Mouse (Mus musculus) myocyte (in vitro differentiated cells): ENCODE measurements at regions not wholly inside any gene's neighbourhood (a gene's known extent, or its start where the extent isn't known, plus 50 kb on each side); places are given as distances from the start of the nearest gene placed in this dataset.

ENCODE experiments used
- H3K27me3 ChIP-seq: one replicate; pipeline ENCODE4 v1.6.1; 2011; ENCODE audit not compliant: control insufficient read depth, insufficient read depth, insufficient read length
- H3K36me3 ChIP-seq: one replicate; pipeline ENCODE4 v1.6.1; 2011; ENCODE audit not compliant: control insufficient read depth, insufficient read depth
- H3K4me2 ChIP-seq: one replicate; pipeline ENCODE4 v1.6.1; 2011; ENCODE audit warnings: low read depth, control low read depth
- H3K4me3 ChIP-seq: one replicate; pipeline ENCODE4 v1.5.1; 2011; ENCODE audit warnings: mild to moderate bottlenecking, control low read depth, moderate library complexity
- H3K79me2 ChIP-seq: one replicate; pipeline ENCODE4 v1.6.1; 2011; ENCODE audit not compliant: control insufficient read depth, insufficient read depth
- H3ac ChIP-seq: one replicate; pipeline ENCODE4 v1.6.1; 2011; ENCODE audit not compliant: control insufficient read depth, insufficient read length
- CEBPB ChIP-seq: IDR thresholded peaks from 2 replicates; pipeline ENCODE4 v1.6.1; 2011; ENCODE audit warnings: mild to moderate bottlenecking, moderate library complexity; ENCODE audit not compliant: poor library complexity, insufficient read depth, severe bottlenecking
- E2F4 ChIP-seq: IDR thresholded peaks from one replicate; pipeline ENCODE4 v1.6.1; 2011; ENCODE audit warnings: mild to moderate bottlenecking, control low read depth, moderate library complexity; ENCODE audit not compliant: insufficient read depth
- MAX ChIP-seq: IDR thresholded peaks from one replicate; pipeline ENCODE4 v1.6.1; 2011; ENCODE audit warnings: low read depth, mild to moderate bottlenecking, control low read depth
- MYOD1 ChIP-seq, 3 experiments: IDR thresholded peaks; one replicate each; pipeline ENCODE4 v1.6.1; 2011; ENCODE audit warnings: control low read depth in 2 of 3, low read depth in 2 of 3, mild to moderate bottlenecking in 2 of 3, moderate library complexity in 1 of 3; ENCODE audit not compliant: insufficient read length in 2 of 3, control insufficient read depth in 1 of 3
- MYOG ChIP-seq, 3 experiments: IDR thresholded peaks; one replicate each; pipeline ENCODE4 v1.6.1; 2011; ENCODE audit warnings: control low read depth in 2 of 3, low read depth in 2 of 3, mild to moderate bottlenecking in 2 of 3; ENCODE audit not compliant: insufficient read length in 2 of 3, control insufficient read depth in 1 of 3, insufficient read depth in 1 of 3
- POLR2A ChIP-seq: IDR thresholded peaks from one replicate; pipeline ENCODE4 v1.6.1; 2011; ENCODE audit warnings: low read depth, mild to moderate bottlenecking, control low read depth, moderate library complexity; ENCODE audit not compliant: insufficient read length
- POLR2AphosphoS2 ChIP-seq: IDR thresholded peaks from one replicate; pipeline ENCODE4 v1.6.1; 2011; ENCODE audit warnings: low read depth, control low read depth; ENCODE audit not compliant: insufficient read length
- REST ChIP-seq: IDR thresholded peaks from one replicate; pipeline ENCODE4 v1.6.1; 2011; ENCODE audit warnings: mild to moderate bottlenecking, control low read depth, moderate library complexity; ENCODE audit not compliant: insufficient read depth, insufficient read length
- SRF ChIP-seq: IDR thresholded peaks from one replicate; pipeline ENCODE4 v1.6.1; 2011; ENCODE audit warnings: low read depth; ENCODE audit not compliant: control insufficient read depth, insufficient read length
- TCF12 ChIP-seq: IDR thresholded peaks from one replicate; pipeline ENCODE4 v1.6.1; 2011; ENCODE audit warnings: mild to moderate bottlenecking, control low read depth; ENCODE audit not compliant: poor library complexity, insufficient read depth, severe bottlenecking
- TCF3 ChIP-seq: IDR thresholded peaks from one replicate; pipeline ENCODE4 v1.6.1; 2011; ENCODE audit warnings: low read depth, control low read depth; ENCODE audit not compliant: insufficient read length
- USF1 ChIP-seq: IDR thresholded peaks from one replicate; pipeline ENCODE4 v1.6.1; 2011; ENCODE audit warnings: low read depth, mild to moderate bottlenecking, control low read depth, moderate library complexity

GRCm38 (mm10) chr2:170280733-170281132, 132.8 kb upstream of the Zfp217 start:
- Histone ChIP-seq H3K4me3 (no peak overlapping the region), H3K27me3 (no peaks in the 10 kb centered on the region), H3K4me2 (no peak overlapping the region), H3K36me3 (no peaks in the 10 kb centered on the region), H3ac (no peak overlapping the region), H3K79me2 (no peaks in the 10 kb centered on the region)
- TF ChIP-seq TCF3 (no peak), MYOD1 (IDR thresholded peaks at IDR 0.05; ENCODE audit: control insufficient read depth in 1 of 3, insufficient read length in 2 of 3, low read depth in 2 of 3) (no peak), REST (no peak), MAX (no peak), MYOG (IDR thresholded peaks at IDR 0.05; ENCODE audit: control insufficient read depth in 1 of 3, insufficient read depth in 1 of 3, insufficient read length in 2 of 3, low read depth in 2 of 3) (no peak), TCF12 (no peak), POLR2AphosphoS2 (no peak), CEBPB (no peak), USF1 (no peak), E2F4 (no peak), POLR2A (no peak), SRF (no peak)

GRCm38 (mm10) chr2:170277896-170278295, 130.0 kb upstream of the Zfp217 start:
- Histone ChIP-seq H3K36me3 (no peaks in the 10 kb centered on the region), H3ac (no peak overlapping the region), H3K4me3 (no peak overlapping the region), H3K27me3 (no peaks in the 10 kb centered on the region), H3K4me2 (no peak overlapping the region), H3K79me2 (no peaks in the 10 kb centered on the region)
- TF ChIP-seq REST = no peak
- TF ChIP-seq TCF12 = no peak
- no peak for TF ChIP-seq SRF
- no peak for TF ChIP-seq MAX
- no peak for TF ChIP-seq MYOD1 (IDR thresholded peaks at IDR 0.05; ENCODE audit: control insufficient read depth in 1 of 3, insufficient read length in 2 of 3, low read depth in 2 of 3)
- no peak for TF ChIP-seq USF1
- TF ChIP-seq POLR2AphosphoS2 = no peak
- no peak for TF ChIP-seq E2F4
- TF ChIP-seq TCF3 = no peak
- TF ChIP-seq POLR2A = no peak
- no peak for TF ChIP-seq CEBPB
- TF ChIP-seq MYOG (IDR thresholded peaks at IDR 0.05; ENCODE audit: control insufficient read depth in 1 of 3, insufficient read depth in 1 of 3, insufficient read length in 2 of 3, low read depth in 2 of 3) = no peak

- TF ChIP-seq REST (no peak), CEBPB (no peak), POLR2A (no peak), POLR2AphosphoS2 (no peak), E2F4 (no peak), MYOD1 (IDR thresholded peaks at IDR 0.05; ENCODE audit: control insufficient read depth in 1 of 3, insufficient read length in 2 of 3, low read depth in 2 of 3) (no peak), USF1 (no peak), MAX (no peak), TCF3 (no peak), TCF12 (no peak), MYOG (IDR thresholded peaks at IDR 0.05; ENCODE audit: control insufficient read depth in 1 of 3, insufficient read depth in 1 of 3, insufficient read length in 2 of 3, low read depth in 2 of 3) (no peak), SRF (no peak)
- no peaks in the 10 kb centered on the region for H3K79me2 ChIP-seq
- H3K4me2 ChIP-seq = no peak overlapping the region
- H3K27me3 ChIP-seq = no peaks in the 10 kb centered on the region
- no peak overlapping the region for H3ac ChIP-seq
- no peak overlapping the region for H3K4me3 ChIP-seq
- no peaks in the 10 kb centered on the region for H3K36me3 ChIP-seq
Observed at GRCm38 (mm10) chr2:170277182-170277767, 129.4 kb upstream of the Zfp217 start.

- H3ac ChIP-seq = no peak overlapping the region
- no peaks in the 10 kb centered on the region for H3K36me3 ChIP-seq
- no peak overlapping the region for H3K4me3 ChIP-seq
- H3K27me3 ChIP-seq = no peaks in the 10 kb centered on the region
- no peaks in the 10 kb centered on the region for H3K79me2 ChIP-seq
- TF ChIP-seq E2F4 = no peak
- TF ChIP-seq MYOD1 (IDR thresholded peaks at IDR 0.05; ENCODE audit: control insufficient read depth in 1 of 3, insufficient read length in 2 of 3, low read depth in 2 of 3) = peak in 2 of 3 experiments; percentile 25 to 31
- no peak for TF ChIP-seq CEBPB
- H3K4me2 ChIP-seq = no peak overlapping the region
Observed at GRCm38 (mm10) chr2:170275687-170276086, 127.8 kb upstream of the Zfp217 start.

GRCm38 (mm10) chr2:170269926-170270577, 122.1 kb upstream of the Zfp217 start:
- Histone ChIP-seq H3K4me2 (peak overlapping the region; percentile 19), H3K36me3 (no peaks in the 10 kb centered on the region), H3K27me3 (no peaks in the 10 kb centered on the region), H3K79me2 (no peaks in the 10 kb centered on the region), H3ac (no peak overlapping the region), H3K4me3 (no peak overlapping the region)
- no peak for TF ChIP-seq POLR2A
- TF ChIP-seq MYOG (IDR thresholded peaks at IDR 0.05; ENCODE audit: control insufficient read depth in 1 of 3, insufficient read depth in 1 of 3, insufficient read length in 2 of 3, low read depth in 2 of 3) = no peak
- no peak for TF ChIP-seq TCF12
- no peak for TF ChIP-seq MAX
- TF ChIP-seq E2F4 = no peak
- no peak for TF ChIP-seq USF1
